Mouse (Mus musculus): Measurements from ENCODE around the gene Ccnb1ip1.

DNA sequence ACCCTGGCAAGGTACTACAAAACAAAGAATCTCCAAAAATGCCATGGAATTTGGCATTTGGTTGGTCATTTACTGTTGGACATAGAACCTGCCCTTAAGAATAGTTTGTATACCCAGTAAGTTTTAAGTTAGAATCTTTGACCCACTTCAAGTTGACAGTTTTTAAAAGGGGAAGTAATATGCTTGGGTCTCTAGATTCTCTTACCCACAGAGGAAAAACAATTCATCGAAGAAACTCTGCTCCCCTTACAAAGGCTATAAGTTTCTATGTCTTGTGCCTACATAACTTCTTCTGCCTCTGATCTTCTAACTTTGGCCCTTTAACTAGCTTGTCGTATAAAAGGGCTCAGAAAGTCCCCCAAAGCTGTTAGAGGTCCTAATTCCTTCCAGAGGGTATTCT lies 67.2 kb downstream of the Ccnb1ip1 start:
- TF ChIP-seq CTCF (conservative IDR thresholded peaks at IDR 0.05 in 1 of 2, IDR thresholded peaks at IDR 0.05 in 1 of 2; ENCODE audit: low read depth in 2 of 2, low read length in 2 of 2): no peak
- no peak for TF ChIP-seq MAFK (IDR thresholded peaks at IDR 0.05; ENCODE audit: insufficient replicate concordance, low read length)
- TF ChIP-seq MEF2A (IDR thresholded peaks at IDR 0.05; ENCODE audit: borderline replicate concordance, low read depth, low read length): no peak
- no peak for TF ChIP-seq JUN (IDR thresholded peaks at IDR 0.05; ENCODE audit: insufficient read depth, low read depth, low read length)
- TF ChIP-seq CHD2 (IDR thresholded peaks at IDR 0.05; ENCODE audit: low read length): no peak
- TF ChIP-seq UBTF (IDR thresholded peaks at IDR 0.05; ENCODE audit: low read depth, low read length): no peak
- TF ChIP-seq POLR2AphosphoS2 (IDR thresholded peaks at IDR 0.05; ENCODE audit: low read depth, low read length): no peak
- TF ChIP-seq EP300 (IDR thresholded peaks at IDR 0.05; ENCODE audit: low read length): no peak
- no peak for TF ChIP-seq RCOR1 (conservative IDR thresholded peaks at IDR 0.05; ENCODE audit: low read depth, low read length)
- no peak for TF ChIP-seq JUND (conservative IDR thresholded peaks at IDR 0.05; ENCODE audit: low read depth, low read length)
- no peak for TF ChIP-seq NRF1 (IDR thresholded peaks at IDR 0.05; ENCODE audit: low read depth, low read length)
